Mouse (Mus musculus): Measurements from ENCODE around the gene Dot1l.
A peak's percentile ranks its signal among the peaks of the same experiment; 100 is the strongest.

Dot1l gene

GRCm38 (mm10) chr10:80793803-80794202 lies 38.8 kb downstream of the Dot1l start:
- peak; percentile 37 for DNase-seq

DNA sequence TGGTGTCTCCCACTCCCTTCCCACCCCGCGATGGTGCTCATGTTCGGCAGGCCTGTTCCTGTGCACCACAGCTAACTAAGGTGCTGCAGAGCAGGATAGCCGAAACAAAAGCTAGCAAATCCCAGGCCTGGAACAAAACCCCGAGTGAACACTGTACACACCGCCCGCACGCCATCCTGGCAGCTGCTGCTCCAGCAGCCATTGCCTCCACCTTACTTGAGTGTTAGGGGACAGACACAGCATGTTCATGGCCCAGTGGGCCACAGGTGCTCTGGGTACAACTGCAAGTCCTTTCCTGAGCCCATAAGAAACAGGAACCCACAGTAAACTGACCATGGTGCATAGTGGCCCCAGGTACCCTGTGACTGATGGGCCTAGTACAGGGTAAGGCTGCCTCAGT lies 39.7 kb downstream of the Dot1l start:
- no peak for DNase-seq

DNA sequence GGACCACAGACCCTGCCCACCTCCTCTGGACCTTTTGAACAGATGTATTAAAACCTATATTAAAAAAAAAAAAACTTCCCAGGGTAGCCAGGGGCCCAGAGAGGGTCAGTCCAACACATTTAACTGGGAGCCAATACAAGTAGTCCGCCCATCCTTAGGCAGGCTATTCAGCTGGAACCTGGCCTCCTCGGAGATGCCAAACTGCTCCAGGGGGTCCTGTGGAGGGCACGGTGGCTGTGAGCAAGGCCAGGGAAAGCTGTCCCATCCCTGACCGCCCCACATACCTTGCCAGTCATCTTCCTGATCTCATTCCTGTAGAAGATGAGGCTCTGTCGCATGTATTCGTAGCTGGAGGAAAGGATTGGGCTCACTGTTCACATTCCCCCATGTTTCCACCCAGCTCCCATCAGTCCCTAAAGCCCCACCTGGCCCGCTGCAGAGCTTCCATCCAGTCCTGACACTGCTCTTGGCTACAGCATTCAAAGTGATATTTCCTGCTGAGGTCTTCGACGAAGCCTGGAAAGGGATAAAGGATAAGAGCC lies 41.4 kb downstream of the Dot1l start:
- no peak for DNase-seq

- DNase-seq, result peak; percentile 88
Observed at GRCm38 (mm10) chr10:80797186-80798149, 42.5 kb downstream of the Dot1l start.

- DNase-seq, result peak; percentile 97
Observed at GRCm38 (mm10) chr10:80798150-80799006, 43.4 kb downstream of the Dot1l start, which contains the start of the genes Sf3a2 and Plekhj1. TSS of gene Sf3a2 (plus strand) at chr10:80798198. TSS of gene Plekhj1 (minus strand) at chr10:80798626.

- no peak for DNase-seq
Observed at GRCm38 (mm10) chr10:80799070-80799566, 44.1 kb downstream of the Dot1l start.

DNA sequence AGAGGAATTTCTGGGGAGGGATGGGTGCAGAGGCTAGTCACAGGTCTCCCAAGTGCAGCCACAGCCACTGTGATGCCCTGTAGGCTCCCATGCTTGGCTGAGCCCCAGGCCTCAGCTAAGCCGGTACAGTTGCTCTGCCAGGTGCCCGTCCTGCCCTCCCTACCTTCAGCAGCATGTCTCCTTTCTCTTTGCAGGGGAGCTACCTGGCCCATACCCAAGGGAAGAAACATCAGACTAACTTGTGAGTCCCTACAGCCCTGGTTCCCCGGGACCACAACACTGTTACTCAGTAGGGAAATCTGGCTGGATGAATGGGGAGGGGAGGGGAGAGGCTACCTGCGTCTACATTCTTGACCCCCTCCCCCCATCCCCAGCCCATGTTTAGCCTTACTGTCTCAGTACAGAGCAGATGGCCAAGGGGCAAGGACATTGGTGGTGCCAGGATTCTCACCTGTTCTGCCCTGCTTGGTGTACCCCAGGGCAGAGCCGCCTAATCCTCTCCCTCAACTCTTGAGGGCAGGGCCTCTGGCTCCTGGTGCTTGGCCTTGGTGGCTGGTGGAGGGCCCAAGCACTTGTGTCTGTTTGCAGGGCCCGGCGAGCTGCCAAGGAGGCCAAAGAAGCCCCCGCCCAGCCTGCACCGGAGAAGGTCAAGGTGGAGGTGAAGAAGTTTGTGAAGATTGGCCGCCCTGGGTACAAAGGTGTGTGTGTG lies 47.4 kb downstream of the Dot1l start:
- no peak for DNase-seq

- no peak for DNase-seq
Observed at GRCm38 (mm10) chr10:80802996-80803395, 48.0 kb downstream of the Dot1l start.

DNA sequence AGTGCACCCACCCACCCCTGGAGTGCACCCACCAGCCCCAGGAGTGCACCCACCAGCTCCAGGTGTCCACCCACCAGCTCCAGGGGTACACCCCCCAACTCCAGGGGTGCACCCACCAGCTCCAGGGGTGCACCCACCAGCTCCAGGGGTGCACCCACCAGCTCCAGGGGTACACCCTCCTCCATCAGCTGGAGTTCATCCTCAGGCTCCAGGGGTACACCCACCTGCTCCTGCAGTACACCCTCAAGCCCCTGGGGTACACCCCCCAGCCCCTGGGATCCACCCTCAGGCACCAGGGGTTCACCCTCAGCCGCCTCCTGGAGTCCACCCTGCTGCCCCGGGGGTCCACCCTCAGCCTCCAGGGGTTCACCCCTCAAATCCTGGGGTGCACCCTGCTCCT lies 49.3 kb downstream of the Dot1l start:
- DNase-seq, result no peak

DNA sequence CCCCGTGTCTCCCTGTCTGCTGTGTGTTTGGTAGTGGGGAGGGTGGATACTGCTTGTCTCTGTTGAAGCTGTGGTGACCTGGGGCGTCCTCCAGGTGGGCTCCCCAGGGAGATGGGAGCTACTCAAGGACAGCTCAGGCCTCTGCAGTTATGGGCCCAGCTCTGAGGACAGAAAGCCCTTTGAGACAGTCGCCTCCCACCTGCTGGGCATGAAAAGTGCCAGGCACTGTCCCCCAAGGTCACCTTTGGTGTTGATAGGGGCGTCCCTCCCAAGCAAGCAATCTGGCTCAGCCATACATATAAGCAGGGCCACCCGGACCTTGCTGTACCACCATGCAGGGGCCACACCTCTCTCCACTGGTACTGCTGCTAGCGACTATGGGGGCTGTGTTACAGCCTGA lies 49.9 kb downstream of the Dot1l start, which contains the start of gene Amh:
Gene Amh, plus strand, starts transcription at position 328 of the 400 bp plus-strand sequence.
- no peak for DNase-seq

GRCm38 (mm10) chr10:80805322-80805721 lies 50.3 kb downstream of the Dot1l start:
- DNase-seq, result no peak

- peak; percentile 78 for DNase-seq
Observed at GRCm38 (mm10) chr10:80805925-80806324, 50.9 kb downstream of the Dot1l start.

DNA sequence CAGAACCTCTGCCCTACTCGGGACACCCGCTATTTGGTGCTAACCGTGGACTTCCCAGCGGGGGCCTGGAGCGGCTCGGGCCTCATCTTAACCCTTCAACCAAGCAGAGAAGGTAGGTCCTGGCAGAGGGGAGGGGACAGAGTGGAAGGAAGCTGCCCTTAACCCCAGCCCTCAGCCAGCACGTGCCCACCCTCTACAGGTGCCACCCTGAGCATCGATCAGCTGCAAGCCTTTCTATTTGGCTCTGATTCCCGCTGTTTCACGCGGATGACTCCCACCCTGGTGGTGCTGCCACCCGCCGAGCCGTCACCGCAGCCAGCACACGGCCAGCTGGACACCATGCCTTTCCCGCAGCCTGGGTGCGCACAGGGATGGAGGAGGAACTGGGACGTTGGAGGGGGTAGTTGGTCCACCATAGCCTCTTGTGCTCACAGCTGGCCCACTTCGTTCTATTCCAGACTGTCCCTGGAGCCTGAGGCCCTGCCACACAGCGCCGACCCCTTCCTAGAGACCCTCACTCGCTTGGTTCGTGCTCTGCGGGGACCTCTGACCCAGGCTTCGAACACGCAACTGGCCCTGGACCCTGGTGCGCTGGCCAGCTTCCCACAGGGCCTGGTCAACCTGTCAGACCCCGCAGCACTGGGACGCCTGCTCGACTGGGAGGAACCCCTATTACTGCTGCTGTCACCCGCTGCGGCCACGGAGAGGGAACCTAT lies 51.5 kb downstream of the Dot1l start:
- no peak for DNase-seq

DNA sequence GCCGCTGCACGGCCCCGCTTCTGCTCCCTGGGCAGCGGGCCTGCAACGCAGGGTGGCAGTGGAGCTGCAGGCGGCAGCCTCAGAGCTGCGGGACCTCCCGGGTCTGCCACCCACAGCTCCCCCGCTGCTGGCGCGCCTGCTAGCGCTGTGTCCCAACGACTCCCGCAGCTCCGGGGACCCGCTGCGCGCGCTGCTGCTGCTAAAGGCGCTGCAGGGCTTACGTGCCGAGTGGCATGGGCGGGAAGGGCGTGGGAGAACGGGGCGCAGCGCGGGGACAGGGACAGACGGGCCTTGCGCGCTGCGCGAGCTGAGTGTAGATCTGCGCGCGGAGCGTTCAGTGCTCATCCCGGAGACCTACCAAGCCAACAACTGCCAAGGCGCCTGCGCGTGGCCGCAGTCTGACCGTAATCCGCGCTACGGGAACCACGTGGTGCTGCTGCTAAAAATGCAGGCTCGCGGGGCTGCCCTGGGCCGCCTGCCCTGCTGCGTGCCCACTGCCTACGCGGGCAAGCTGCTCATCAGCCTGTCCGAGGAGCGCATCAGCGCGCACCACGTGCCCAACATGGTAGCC lies 52.1 kb downstream of the Dot1l start:
- peak; percentile 81 for DNase-seq

GRCm38 (mm10) chr10:80808099-80808984 lies 53.3 kb downstream of the Dot1l start:
- DNase-seq, result no peak

DNA sequence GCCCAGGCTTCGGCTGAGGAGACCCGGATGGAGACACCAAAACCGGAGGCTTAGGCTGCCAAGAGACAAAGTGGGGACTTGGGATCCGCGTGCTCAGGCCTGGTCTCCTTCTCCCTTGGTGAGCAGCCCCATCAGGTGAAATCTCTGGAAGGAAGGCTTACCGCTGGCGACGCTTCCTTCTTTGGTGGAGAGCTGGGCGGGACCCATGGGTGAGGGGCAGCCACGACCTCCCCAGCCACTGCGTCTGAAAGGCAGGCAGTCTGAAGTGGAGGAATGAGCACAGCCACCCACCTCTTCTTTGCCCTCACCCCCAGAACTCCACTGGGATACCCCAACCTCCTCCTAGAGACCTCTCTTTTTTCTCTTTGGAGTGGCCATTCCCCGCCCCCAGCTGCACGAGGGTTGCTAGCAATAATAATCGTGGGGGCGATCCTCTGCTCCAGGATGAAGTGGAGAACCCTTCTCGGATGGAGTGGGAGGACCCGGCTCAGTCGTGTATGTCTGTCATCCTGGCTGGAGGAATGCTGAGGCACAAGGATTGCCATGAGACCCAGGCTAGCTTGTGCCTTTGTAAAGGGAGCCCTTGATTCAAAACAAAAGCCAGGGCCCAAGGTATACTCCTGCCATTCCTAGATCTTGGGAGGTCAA lies 54.1 kb downstream of the Dot1l start:
- DNase-seq, result no peak

GRCm38 (mm10) chr10:80810084-80810483 lies 55.1 kb downstream of the Dot1l start:
- DNase-seq, result no peak

GRCm38 (mm10) chr10:80812391-80813041 lies 57.5 kb downstream of the Dot1l start:
- no peak for DNase-seq

DNA sequence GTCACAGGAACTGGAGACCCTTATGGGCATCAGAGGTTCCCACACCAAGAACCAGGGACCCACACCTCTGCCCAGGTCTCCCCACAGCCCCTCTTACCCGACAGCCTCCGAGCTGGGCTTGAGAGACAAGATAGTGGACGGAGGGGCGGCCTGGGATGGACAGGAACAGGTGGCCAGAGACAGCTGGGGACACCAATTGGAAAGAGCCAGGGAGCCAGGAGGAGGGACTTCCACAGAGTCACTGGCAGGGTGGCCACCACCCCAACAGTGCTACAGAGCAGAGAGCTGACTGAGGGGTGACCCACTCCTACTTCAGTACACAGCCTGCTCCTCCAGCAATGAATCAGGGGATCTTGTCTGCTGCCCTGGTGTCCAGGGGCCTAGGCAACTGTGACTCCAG lies 58.4 kb downstream of the Dot1l start, which contains the start of gene Jsrp1:
Gene Jsrp1, minus strand, starts transcription at position 133 of the 400 bp plus-strand sequence.
- no peak for DNase-seq
